Mouse (Mus musculus) liver, postnatal 0 days (tissue): Measurements from ENCODE around the gene Eif6. TPM values are rescaled to one million over a fixed set of nuclear protein-coding genes. Genes with fewer than 3 reads are reported as not detected.

Experiments used
- ATAC-seq: fragments of 200-750 bp; cut with Nextera tagmentation; 2 replicates; pipeline ENCODE4 v1.8.0; 2017; ENCODE audit warnings: mild to moderate bottlenecking, moderate library complexity
- DNase-seq: peaks from one replicate; pipeline ENCODE4 v3.0.0-alpha.2; 2016
- H3K27ac ChIP-seq: fragments of 300-500 bp; sonication (generic); 2 replicates; pipeline ENCODE4 v1.5.1; 2014; ENCODE audit warnings: antibody characterized with exemption, moderate library complexity, mild to moderate bottlenecking, low read depth
- H3K27me3 ChIP-seq: fragments of 300-500 bp; sonication (generic); 2 replicates; pipeline ENCODE4 v1.6.1; 2014; ENCODE audit warnings: low read length, control low read depth, mixed read lengths; ENCODE audit not compliant: insufficient read depth
- H3K36me3 ChIP-seq: fragments of 300-500 bp; sonication (generic); replicated peaks from 2 replicates; pipeline ENCODE4 v1.6.1; 2014; ENCODE audit warnings: mild to moderate bottlenecking, control low read depth, low read length, moderate library complexity, mixed read lengths; ENCODE audit not compliant: insufficient read depth
- H3K4me1 ChIP-seq: fragments of 300-500 bp; sonication (generic); 2 replicates; pipeline ENCODE4 v1.6.1; 2014; ENCODE audit warnings: antibody characterized with exemption, mild to moderate bottlenecking, control low read depth; ENCODE audit not compliant: insufficient read depth
- H3K4me2 ChIP-seq: fragments of 300-500 bp; sonication (generic); 2 replicates; pipeline ENCODE4 v1.6.1; 2014; ENCODE audit warnings: low read depth, mild to moderate bottlenecking, low read length, moderate library complexity, mixed read lengths
- H3K4me3 ChIP-seq: fragments of 300-500 bp; sonication (generic); 2 replicates; pipeline ENCODE4 v1.5.1; 2014; ENCODE audit warnings: low read depth, low read length
- H3K9ac ChIP-seq: fragments of 300-500 bp; sonication (generic); replicated peaks from 2 replicates; pipeline ENCODE4 v1.6.1; 2014; ENCODE audit warnings: mild to moderate bottlenecking, moderate library complexity
- H3K9me3 ChIP-seq: fragments of 300-500 bp; sonication (generic); 2 replicates; pipeline ENCODE4 v1.6.1; 2016; ENCODE audit warnings: mild to moderate bottlenecking, control low read depth, low read length, mixed read lengths
- CTCF ChIP-seq: sonication (generic); IDR thresholded peaks from 2 replicates; pipeline ENCODE4 v1.5.1; 2016; ENCODE audit warnings: antibody characterized with exemption, low read depth
- EP300 ChIP-seq: IDR thresholded peaks from 2 replicates; pipeline ENCODE4 v1.6.1; 2016; ENCODE audit warnings: antibody characterized with exemption, low read depth, mild to moderate bottlenecking
- WGBS: fragments of 180-500 bp; shearing (Covaris S2); extraction: QIAGEN DNeasy Blood & Tissue Kit; methylation state at CpG from one replicate; pipeline ENCODE4 v1.1.7; 2014; ENCODE audit not compliant: insufficient replicate concordance; 5-methylcytosine and 5-hydroxymethylcytosine counted together
- polyA plus RNA-seq: library from polyadenylated mRNA; unstranded; fragments of >200 nt; fragmentation: Nextera tagmentation; extraction: Ambion mirVana; gene quantifications from 2 replicates; pipeline ENCODE4 v1.2.1, GENCODE M21; 2015

Eif6 gene
- polyA plus RNA-seq, 1 experiment from 2014 or later = 130 TPM

- 37% methylated on average over 5 of the region's 5 CpGs for WGBS
- H3K27me3 ChIP-seq = no peaks in the 10 kb centered on the region
Measured at GRCm38 (mm10) chr2:155786905-155787304, 39.8 kb downstream of the Eif6 start.

GRCm38 (mm10) chr2:155784534-155784933 lies 42.2 kb downstream of the Eif6 start:
- H3K9me3 ChIP-seq = no peaks in the 10 kb centered on the region
- H3K27me3 ChIP-seq = no peaks in the 10 kb centered on the region
- H3K9ac ChIP-seq = no peak overlapping the region
- WGBS = 69% methylated on average over 6 of the region's 6 CpGs
- TF ChIP-seq CTCF (no peak), EP300 (no peak)
- no peak overlapping the region for H3K4me3 ChIP-seq
- no peak for ATAC-seq
- DNase-seq = no peak
- H3K4me1 ChIP-seq = no peaks in the 10 kb centered on the region
- H3K36me3 ChIP-seq = no peaks in the 10 kb centered on the region
- no peak overlapping the region for H3K4me2 ChIP-seq
- no peak overlapping the region for H3K27ac ChIP-seq

More at GRCm38 (mm10) chr2:155786905-155787304, 39.8 kb downstream of the Eif6 start:
- ATAC-seq (no peak), DNase-seq (no peak)
- no peak overlapping the region for H3K27ac ChIP-seq
- no peak overlapping the region for H3K4me2 ChIP-seq
- no peaks in the 10 kb centered on the region for H3K9me3 ChIP-seq
- no peak overlapping the region for H3K9ac ChIP-seq
- TF ChIP-seq EP300 (no peak), CTCF (no peak)
- H3K4me1 ChIP-seq = no peaks in the 10 kb centered on the region
- H3K4me3 ChIP-seq = no peak overlapping the region
- H3K36me3 ChIP-seq = no peaks in the 10 kb centered on the region

GRCm38 (mm10) chr2:155779506-155779905 lies 47.2 kb downstream of the Eif6 start:
- WGBS = 72% methylated on average over 3 of the region's 3 CpGs
- no peak overlapping the region for H3K9ac ChIP-seq
- H3K4me1 ChIP-seq = no peaks in the 10 kb centered on the region
- ATAC-seq (no peak), DNase-seq (no peak)
- H3K4me3 ChIP-seq = no peak overlapping the region
- peaks cover 30% of the 10 kb centered on the region for H3K27me3 ChIP-seq
- TF ChIP-seq EP300 (no peak), CTCF (no peak)
- no peak overlapping the region for H3K4me2 ChIP-seq
- H3K9me3 ChIP-seq = no peaks in the 10 kb centered on the region
- H3K36me3 ChIP-seq = no peaks in the 10 kb centered on the region
- H3K27ac ChIP-seq = no peak overlapping the region

- H3K4me2 ChIP-seq = no peak overlapping the region
- H3K36me3 ChIP-seq = no peaks in the 10 kb centered on the region
- ATAC-seq = peak; percentile 58
- no peak for TF ChIP-seq EP300
- no peak for TF ChIP-seq CTCF
- no peak overlapping the region for H3K9ac ChIP-seq
- no peak overlapping the region for H3K4me3 ChIP-seq
- 45% methylated on average over 7 of the region's 7 CpGs for WGBS
- peaks cover 35% of the 10 kb centered on the region for H3K27me3 ChIP-seq
- H3K9me3 ChIP-seq = no peaks in the 10 kb centered on the region
- no peak for DNase-seq
- H3K4me1 ChIP-seq = no peaks in the 10 kb centered on the region
- no peak overlapping the region for H3K27ac ChIP-seq
Measured at GRCm38 (mm10) chr2:155779066-155779465, 47.7 kb downstream of the Eif6 start.

GRCm38 (mm10) chr2:155778004-155778403 lies 48.7 kb downstream of the Eif6 start:
- no peak overlapping the region for H3K9ac ChIP-seq
- no peak overlapping the region for H3K27ac ChIP-seq
- ATAC-seq = no peak
- H3K4me1 ChIP-seq = no peaks in the 10 kb centered on the region
- no peak overlapping the region for H3K4me2 ChIP-seq
- peaks cover 45% of the 10 kb centered on the region for H3K27me3 ChIP-seq
- H3K4me3 ChIP-seq = no peak overlapping the region
- 61% methylated on average over 6 of the region's 6 CpGs for WGBS
- H3K9me3 ChIP-seq = no peaks in the 10 kb centered on the region
- no peaks in the 10 kb centered on the region for H3K36me3 ChIP-seq
- TF ChIP-seq EP300 = no peak
- no peak for TF ChIP-seq CTCF
- no peak for DNase-seq

- Histone ChIP-seq H3K27me3 (peaks cover 49% of the 10 kb centered on the region), H3K36me3 (no peaks in the 10 kb centered on the region), H3K27ac (no peak overlapping the region), H3K4me3 (no peak overlapping the region), H3K4me2 (no peak overlapping the region), H3K9ac (no peak overlapping the region), H3K9me3 (no peaks in the 10 kb centered on the region), H3K4me1 (no peaks in the 10 kb centered on the region)
- ATAC-seq (no peak), DNase-seq (no peak)
- WGBS = 76% methylated on average over 4 of the region's 4 CpGs
- TF ChIP-seq EP300 (no peak), CTCF (no peak)
Measured at GRCm38 (mm10) chr2:155777688-155777985, 49.1 kb downstream of the Eif6 start.
